Mouse (Mus musculus) C2C12 (cell line): Measurements from ENCODE around the gene Dhx9.
"Not testable (repeated sequence)": the region's sequence is repeated elsewhere in the genome, so short reads cannot be mapped to it uniquely, and the experiment has no call there.

Experiments used
- CTCF ChIP-seq: IDR thresholded peaks from one replicate; pipeline ENCODE4 v1.5.1; 2011; ENCODE audit not compliant: control insufficient read depth, insufficient read depth, insufficient read length
- MYOD1 ChIP-seq: IDR thresholded peaks from one replicate; pipeline ENCODE4 v1.6.1; 2011; ENCODE audit warnings: low read depth; ENCODE audit not compliant: control insufficient read depth, insufficient read length
- USF1 ChIP-seq: IDR thresholded peaks from one replicate; pipeline ENCODE4 v1.6.1; 2011; ENCODE audit warnings: low read depth, mild to moderate bottlenecking, control low read depth, moderate library complexity

DNA sequence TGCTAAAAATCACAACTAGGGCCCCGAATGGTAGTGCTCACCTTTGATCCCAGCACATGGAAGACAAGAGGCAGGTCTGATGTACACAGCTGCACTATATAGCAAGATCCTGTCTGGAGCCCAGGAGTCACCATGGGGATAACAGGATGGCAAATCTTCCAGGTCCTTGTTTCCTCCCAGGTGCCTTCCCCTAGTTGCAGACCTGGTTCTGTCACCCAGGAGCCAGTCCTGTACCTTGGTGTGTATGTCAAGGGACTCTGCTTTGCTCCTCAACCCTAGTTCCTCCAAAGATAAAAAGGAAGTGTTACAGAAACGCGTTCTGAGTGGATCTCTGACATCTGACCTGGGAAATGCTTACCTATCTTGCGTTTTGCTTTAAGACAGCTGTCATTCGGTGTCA is 79.2 kb downstream of the Dhx9 start:
- not testable (repeated sequence) for TF ChIP-seq USF1, CTCF, MYOD1
